Mouse (Mus musculus): ENCODE data around the gene Ly6g6e.

DNA sequence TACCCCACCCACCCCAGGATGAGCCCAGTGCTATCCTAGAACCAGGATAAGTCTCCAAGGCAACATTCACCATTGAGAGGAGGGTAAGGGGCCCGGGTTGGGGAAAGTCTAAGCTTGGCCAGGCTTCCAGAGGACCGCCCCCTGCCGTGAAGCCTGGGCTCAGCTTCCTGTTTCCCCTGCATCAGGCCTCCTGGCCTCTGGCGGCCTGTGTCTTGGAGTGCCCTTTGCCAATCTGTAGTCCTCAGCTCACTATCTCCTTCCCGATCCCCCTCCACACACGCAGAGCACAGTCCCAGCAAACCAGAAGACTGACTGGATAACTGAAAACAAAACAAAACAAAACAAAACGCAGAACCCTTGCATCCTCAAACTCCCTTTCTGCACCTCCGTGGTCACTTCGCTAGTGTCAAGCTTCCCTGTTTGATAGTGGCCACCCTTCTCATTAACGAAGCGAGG lies 27.1 kb upstream of the Ly6g6e start, which contains the start of gene Clic1:
- TF ChIP-seq CTCF (conservative IDR thresholded peaks at IDR 0.05; ENCODE audit: low read length) (no peak), NANOG (IDR thresholded peaks at IDR 0.05; ENCODE audit: borderline replicate concordance, low read length) (no peak)
